Mouse (Mus musculus) cerebellum, postnatal 4 days (tissue): Measurements from ENCODE around the gene Zfp276.
"Not testable (repeated sequence)": the region's sequence is repeated elsewhere in the genome, so short reads cannot be mapped to it uniquely, and the experiment has no call there.

ENCODE experiments used
- DNase-seq, 2 experiments: peaks; one replicate each; pipeline ENCODE4 v3.0.0; 2022; ENCODE audit warnings: low spot score in 2 of 2, mixed read lengths in 1 of 2

The Zfp276 gene

DNA sequence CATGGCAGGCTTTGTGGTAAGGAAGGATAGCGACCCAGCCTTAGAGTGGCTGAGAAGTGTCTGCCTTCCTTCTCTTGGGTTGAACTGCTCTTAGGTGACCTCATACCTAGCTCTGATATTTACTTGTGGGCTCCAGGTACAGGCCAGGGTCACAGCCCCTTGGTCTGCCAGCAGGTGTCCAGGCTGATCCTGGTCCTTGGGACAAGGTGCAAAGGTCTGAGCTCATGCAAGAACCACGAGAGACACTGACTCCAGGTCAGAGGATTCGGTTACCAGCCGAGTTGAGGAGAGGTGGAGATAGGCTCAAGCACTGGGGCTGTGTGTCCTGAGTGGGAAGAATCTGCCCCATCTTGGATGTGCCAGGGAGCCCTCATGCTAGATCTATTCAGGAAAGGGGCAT lies 9.6 kb upstream of the Zfp276 start:
- DNase-seq: no peak

DNA sequence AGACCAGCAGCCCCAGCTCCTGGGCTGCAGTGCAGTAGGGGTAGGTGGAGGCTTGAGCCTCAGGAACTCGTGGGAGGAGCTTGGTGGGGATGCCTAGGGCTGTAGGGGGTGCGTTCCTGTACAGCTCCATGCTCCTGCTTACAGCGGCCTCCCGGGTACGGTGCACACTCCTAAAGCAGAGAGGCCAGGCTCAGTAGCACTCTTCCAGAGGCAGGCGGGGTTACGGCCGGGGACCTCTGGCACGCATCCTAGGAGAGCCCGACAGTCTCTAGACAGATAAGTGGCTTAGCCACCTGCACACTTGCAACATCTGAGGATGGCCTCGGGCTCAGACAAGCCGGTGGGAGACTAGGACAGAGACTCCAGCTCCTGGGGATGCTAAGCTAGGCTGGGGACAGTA lies 8.5 kb upstream of the Zfp276 start:
- no peak for DNase-seq

DNA sequence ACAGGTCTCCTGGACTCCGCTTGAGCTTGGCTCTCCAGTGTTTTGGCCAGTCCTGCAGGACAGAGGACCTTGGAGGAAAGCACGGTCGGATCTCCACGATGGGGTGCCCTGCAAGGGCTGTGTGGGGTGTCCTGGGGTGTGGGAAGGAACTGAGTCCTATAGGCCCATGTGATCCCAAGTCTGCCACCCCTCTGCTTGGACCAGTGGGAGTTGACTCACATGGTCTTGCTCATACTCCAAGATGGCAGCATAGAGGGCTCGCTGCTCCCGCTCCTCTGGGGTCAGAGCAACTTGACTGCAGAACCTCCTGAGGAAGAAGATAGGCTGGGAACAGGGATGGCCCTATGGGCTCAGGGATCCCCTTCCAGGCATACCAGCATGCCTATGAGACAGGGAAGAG lies 6.2 kb upstream of the Zfp276 start:
- DNase-seq: no peak

DNA sequence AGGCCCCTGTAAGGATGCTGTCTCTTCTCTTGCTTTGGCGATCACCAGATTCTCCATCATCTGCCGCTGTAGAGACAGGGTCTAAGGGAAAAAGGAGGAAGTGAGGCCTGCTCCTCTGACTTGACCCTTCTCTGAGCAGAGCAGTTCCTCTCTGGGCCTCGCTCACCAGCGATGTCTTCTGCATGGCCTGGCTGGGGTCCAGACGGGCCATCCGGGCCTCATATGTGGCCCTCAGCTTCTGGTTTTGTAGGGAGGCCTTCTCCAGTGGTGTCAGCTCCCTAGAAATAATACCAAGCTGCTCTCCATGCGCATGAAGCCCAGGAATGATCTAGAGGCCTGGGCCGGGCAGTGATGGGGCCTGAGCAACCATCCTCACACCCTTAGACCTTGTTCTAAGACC lies 5.4 kb upstream of the Zfp276 start:
- no peak for DNase-seq

DNA sequence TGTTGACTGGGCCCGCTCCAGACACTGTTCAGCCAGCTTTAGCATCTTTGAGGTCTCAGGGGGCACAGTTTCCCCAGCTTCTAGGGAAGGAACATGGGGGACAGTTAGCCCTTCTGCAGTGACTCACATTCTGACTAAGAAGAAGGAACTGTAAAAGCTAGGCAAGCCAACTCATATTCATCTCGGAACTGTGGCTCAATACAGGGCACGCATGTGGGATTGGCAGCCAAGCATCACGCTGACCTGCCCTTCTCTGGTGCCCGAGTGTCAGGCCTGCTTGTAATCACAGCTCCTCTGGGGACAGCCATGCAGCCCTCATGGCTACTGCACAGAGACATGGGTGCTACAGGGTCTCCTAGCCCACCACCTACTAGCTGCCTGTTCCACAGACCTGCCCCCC lies 3.1 kb upstream of the Zfp276 start:
- no peak for DNase-seq

DNA sequence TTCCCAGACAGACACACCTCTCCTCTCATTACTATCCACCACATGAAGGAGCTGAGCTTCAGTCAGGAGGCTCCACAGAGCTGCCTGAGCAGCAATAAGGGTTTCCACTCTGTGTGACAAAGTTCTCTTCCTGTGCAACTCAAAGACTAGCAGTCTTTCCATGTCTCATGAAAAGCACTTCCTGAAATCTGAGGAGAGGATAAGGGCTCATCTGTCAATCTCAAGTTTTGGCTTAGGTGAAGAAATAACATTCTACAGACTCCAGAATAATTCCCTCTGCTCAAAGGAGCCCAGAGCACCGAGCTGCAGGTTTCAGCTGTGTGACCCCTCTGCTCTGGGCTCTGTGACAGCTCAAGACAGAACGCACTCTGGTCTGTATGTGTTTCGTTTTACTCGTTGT lies 1.1 kb upstream of the Zfp276 start:
- DNase-seq: no peak

DNA sequence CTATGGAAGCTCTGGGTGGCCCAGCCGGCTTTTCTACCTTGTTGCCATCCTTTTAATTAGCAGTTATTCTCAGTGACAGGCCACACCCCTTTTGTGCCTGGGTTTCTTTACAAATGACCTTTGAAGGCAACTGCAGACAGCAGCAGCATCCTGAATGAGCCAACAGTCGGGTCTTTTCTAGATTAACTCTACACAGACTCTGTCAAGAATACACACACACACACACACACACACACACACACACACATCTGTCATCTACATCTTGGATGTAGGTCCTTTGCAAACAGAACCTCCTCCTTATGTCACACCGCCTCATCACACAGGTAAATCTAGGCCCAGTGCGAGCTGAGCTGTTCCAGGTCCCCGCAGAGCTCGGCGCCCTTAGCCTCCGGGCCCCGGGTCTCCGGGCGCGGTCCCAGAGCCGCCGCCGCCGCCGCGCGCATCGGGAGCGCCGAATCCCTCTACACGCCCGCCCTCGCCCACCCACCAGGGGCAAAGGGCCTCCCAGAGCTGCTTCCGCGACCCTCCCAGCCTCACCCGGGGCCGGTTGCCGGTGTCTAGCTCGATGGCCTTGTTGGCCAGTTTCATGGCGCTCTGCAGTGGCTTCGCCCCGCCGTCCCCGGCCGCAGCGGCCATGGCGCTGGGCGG lies 420 bp upstream of the Zfp276 start:
- DNase-seq: no peak

DNA sequence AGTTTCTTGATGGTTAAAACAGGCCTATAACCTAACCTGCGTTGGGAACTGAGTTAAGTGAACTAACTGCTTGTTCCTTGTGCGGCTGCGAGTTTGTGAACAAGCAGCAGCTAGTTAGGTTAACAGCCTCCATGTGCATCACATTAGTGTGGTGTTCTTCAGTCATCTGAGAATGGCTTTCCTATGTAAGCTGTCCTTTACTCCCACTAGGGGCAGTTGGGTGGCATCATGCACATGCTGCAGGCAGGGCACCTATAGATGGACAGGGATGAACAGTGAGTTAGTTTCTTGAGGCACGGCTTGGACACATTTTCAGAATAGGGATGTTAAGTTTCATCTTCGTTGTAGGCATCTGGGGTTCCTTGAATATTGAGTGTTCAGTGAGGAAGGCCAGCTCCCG lies 1.2 kb downstream of the Zfp276 start:
- no peak for DNase-seq

DNA sequence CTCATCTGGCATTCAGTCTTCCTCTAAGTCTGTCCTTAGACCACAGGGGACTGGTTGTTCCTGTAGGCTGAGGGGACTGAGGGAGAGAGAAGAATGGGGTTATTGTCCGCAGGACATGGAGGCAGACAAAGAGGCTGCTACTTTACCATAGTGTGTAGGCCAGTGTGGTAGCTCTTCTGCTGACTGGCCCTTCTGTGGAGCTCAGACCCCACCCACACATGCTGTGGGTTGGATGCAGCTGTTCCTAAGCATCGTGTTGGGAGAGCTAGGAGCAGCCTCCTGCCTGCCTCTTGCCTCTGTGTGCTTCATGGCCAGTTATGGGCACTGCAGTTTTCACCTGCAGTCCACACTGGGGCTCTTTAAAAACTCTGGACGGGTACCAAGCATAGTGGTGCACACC lies 3.1 kb downstream of the Zfp276 start:
- no peak for DNase-seq

DNA sequence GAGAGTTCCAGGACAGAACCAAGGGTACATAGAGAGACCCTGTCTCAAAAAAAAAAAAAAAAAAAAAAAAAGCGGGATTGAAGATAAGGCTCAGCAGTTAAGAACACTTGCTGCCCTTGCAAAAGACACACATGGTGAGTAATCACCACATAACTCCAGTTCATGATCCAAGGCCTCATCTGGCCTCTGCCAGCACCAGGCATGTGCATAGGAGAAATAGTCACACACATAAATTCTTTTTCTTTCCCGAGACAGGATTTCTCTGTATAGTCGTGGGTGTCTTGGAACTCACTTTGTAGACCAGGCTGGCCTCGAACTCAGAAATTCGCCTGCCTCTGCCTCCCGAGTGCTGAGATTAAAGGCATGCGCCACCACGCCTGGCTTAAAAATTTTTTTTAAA lies 3.6 kb downstream of the Zfp276 start:
- DNase-seq: not testable (repeated sequence)

DNA sequence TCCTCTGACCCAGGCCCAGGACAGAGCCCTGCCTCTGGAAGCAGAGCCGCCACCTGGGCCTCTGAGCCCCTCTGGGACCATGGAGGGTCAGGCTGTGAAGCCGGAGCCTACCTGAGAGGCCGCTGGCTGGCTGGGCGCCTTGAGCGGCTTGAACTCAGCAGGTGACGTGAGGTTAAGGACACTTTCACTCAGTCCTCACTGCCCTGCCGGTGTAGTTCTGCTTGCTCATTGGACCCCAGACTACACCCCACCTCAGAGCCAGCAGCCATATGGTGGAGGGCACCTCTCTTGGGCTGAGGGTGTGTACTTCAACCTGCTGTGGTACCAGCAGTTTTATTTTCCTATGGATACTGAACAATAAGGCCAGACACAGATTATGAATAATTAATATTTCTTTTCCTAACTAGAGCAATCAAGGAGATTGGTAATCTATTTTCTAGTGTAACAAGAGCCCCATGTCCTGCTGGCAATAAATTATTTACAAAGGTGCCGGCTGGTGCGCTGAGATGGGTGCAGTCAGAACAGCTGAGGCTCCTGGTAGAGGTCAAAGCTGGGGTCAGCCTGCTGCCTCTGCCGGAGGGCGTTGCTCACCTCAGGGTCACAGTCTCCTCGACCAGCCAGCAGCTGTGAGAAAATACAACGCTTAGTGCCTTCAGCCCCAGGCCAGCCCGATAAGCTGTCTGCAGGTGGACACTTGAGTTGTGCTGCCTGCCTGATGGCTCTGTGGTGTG lies 14.1 kb downstream of the Zfp276 start:
- no peak for DNase-seq

DNA sequence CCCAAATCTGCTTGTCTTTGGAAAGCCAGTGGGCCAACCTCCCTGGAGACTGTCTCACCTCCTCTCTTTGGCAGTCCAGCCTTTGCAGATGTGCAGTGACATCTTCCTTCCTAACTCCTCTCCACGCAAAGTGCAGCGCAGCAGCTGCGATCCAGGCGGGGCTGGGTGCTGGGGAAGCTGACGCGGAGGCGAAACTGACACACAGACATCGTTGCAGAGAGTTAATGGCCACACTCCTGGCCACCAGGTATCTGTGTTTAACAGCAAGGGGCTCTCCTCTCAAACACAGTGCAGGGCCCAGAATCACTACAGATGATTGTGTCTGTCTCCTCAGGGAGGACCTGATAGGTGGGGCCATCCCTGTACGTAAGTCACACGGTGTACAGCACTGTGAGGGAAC lies 17.2 kb downstream of the Zfp276 start:
- no peak for DNase-seq

DNA sequence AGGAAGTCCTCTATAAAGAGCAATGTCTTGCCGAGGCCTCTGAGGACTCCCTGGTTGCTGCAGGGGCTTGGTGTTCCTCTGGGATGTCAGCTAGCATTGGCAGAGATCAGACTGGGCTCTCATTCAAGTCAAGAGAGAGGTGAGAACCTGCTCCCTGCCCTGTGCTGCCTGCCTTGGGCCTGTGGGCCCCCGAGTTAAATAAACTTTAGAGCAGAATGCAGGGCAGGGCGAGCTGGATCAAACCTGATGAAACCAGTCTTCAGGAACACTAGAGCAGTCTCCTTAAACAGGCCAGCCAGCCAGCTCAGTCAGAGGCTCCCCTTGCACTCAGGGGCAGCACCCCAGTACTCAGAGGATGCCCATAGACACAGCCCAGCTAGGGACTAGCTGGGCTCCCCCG lies 17.9 kb downstream of the Zfp276 start:
- no peak for DNase-seq

DNA sequence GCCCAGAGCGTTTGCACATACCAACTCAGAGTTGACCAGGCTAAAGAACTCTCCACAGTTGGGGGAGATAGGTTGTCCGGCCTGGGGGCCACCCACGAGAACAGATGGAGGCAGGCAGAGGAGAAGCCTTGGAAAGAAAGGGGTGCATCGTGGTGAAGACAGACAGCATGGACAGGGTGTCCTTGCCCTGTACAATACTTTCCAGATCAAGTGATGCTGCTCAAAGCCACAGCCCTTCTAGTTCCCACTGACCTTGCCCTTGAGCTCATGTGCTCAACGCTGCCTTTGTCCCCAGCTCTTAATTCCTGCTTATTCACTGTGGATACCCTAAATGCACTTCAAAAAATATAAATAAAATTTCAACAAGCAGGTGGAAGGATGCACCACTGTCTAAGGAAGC lies 20.5 kb downstream of the Zfp276 start:
- no peak for DNase-seq

DNA sequence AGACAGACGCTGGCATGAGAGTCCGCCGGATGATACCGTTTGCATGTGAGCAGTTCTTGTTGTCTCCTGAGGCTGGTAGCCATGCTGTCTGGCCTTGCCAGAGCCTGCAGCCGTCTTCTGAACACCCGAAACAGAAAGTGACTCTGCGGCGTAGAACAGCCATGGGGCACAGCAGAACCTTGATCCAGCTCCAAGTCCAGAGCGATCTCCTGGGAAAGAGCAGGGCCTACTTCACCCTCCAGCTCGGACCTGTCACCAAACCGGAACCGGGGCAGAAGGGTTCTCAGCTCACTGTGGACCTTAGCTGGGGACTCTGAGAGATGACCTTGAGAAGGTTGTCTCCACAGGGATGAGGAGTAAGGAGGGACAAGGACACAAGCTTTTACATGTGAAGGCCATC lies 21.1 kb downstream of the Zfp276 start:
- no peak for DNase-seq

DNA sequence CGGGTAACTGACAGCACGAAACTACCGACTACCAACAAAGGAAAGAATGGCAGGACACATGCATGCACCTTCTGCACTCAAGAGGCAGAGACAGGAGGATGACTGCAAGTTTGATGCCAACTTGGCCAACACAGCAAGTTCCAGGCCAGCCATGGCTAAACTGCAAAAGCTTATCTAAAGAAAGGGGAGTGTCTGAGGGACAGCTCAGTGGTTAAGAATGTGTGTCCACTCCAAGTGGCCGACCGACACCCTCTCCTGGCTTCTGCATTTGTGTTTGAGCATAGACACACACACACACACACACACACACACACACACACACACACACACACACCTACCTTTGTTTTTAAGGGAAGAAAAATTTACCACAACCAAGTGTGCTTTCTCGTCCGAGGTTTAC lies 24.4 kb downstream of the Zfp276 start:
- no peak for DNase-seq

DNA sequence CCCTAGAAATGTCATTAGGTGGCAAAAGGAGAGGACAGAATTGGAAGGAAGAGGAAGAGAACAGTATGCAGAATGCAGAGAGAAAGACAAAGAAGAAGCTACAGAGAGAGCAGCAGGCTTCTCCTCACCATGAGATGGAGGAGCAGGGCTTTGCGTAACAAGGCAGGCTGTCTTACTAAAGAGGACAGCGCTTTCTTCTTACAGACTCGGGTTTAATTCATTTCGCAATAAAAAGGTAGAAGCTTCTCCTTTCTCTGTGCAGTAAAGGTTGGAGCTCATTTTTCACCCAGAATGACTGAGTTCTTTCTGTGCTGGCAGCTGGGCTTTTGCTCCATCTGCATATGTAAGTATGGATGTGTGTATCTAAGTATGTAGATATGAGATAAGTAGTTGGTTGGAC lies 25.8 kb downstream of the Zfp276 start:
- no peak for DNase-seq

DNA sequence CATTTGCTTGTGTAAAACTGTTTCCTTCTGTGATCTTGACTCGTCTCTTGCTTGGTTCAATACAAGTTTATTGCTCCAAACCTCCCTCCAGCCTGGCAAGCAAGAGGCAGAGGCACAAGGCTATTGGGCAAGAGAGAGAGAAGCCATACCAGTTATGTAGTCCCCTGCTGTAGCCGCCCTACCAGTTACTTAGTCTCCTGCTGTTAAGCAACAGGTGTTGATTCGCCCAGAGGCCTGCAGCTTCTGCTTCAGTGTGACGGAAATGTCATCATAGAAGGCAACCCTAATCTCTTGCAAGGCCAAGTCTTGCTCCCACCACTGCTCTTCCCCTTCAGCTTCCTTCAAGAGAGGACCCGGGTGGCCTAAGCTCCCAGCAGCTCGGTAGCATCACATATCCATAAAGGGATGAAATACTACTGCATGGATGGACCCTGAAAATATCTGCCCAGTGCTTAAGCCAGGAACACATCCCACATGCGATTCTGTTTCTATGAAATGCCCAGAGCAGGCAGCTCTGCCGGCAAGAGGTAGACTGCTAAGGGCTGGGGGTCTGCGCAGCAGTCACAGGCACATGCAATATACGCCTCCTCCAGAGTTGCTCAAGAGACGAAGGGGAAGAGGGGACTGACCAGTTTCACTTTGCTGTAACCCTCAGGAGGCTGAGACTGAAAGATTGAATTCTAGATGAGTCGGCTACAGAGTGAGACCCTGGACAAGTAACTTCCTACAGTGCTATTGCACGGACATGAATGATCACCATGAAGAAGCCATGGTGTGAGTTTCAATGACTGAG lies 26.5 kb downstream of the Zfp276 start:
- DNase-seq: no peak

DNA sequence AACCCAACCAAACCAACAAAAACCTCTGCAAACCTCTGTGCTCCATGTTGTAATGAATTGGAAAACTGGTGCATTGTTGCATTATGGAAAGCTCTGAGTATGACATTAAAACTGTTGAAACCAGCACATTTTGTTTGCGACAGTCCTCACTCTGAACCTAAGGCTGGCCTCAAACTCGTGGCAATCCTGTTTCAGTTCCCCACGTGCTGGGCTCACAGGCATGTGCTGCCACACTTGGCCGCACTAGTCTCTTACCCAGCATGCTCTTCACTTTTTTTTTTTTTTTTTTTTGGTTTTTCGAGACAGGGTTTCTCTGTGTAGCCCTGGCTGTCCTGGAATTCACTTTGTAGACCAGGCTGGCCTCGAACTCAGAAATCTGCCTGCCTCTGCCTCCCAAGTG lies 29.0 kb downstream of the Zfp276 start:
- DNase-seq: not testable (repeated sequence)

DNA sequence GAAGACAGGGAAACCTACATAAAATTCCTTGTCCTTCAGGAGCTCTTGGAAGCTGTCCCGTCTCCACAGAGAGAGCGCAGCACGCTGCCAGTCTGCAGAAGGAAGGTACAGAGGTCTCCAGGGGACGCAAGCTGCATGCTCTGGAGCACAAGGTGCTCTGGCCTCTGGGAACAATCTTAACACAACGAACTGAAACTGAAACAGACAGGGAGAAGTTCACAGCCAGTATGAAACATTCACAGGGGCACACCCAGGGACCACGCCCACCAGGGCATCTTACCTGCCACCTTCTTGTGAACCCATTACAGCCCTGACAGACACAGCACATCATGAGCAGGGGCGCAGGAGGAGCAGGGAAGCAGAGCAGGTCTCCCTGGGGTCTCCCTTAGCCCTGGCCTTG lies 30.0 kb downstream of the Zfp276 start:
- DNase-seq: no peak

DNA sequence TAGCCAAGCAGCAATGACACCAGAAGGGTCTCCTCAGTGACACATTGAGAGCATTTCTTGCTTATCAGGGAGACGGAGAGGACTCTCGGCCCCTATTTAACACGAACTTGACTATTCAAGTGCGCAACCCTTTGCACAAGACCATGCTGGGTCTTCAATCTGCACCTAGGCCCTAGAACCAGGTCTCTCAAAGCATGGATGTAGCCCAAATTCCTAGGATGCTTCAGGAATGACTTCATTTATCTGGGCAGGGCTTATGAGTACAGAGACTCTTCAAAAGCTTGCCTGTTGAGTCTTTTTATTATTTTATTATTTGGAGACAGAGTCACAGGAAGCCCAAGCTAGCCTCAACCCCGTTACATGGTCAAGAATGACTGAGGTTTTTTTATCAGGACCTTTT lies 30.5 kb downstream of the Zfp276 start:
- no peak for DNase-seq

DNA sequence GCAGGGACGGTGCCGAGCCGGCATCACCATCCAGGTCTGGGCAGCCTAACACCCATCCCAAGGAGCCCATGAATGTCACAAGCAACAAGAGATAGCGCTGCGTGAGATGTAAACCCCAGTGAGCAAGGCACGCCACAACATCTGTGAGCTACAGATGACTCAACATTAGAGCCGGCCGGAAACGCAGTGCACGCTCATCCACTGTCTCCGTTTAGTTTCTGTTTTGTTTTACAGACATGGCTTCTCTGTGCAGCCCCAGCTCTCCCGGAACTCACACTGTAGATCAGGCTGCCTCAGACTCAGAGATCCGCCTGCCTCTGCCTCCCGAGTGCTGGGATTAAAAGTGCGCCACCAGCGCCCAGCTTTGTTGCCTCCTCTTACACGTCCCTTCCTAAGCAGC lies 33.4 kb downstream of the Zfp276 start:
- DNase-seq: no peak

DNA sequence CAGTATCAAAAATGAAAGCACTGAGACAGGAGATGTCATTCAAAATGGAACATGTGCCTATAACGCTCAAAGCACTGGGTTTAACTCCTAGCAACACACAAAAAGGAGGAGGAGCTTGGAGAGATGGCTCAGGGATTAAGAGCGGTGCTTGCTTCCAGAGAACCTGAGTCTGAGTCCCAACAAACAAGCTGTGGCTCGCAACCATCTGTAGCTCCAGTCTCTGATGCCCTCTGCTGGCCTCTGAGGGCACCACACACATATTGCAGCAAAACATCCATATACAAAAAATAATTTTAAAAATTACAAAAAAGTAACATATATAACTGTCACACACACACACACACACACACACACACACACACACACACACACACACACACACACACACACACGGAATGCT lies 36.2 kb downstream of the Zfp276 start:
- peak in 1 of 2 experiments; percentile 26 for DNase-seq
